Mouse (Mus musculus) heart, embryonic 10.5 days (tissue): ENCODE results near the gene Dlx2. TPM values are rescaled to one million over a fixed set of nuclear protein-coding genes. Genes with fewer than 3 reads are reported as not detected.

Source experiments
- DNase-seq: peaks from one replicate; pipeline ENCODE4 v3.0.0-alpha.2; 2017; ENCODE audit warnings: low spot score
- H3K27ac ChIP-seq: fragments of 300-500 bp; sonication (generic); 2 replicates; pipeline ENCODE4 v1.5.1; 2016; ENCODE audit warnings: mild to moderate bottlenecking
- H3K27me3 ChIP-seq: fragments of 300-500 bp; sonication (generic); 2 replicates; pipeline ENCODE4 v1.6.1; 2016; ENCODE audit warnings: mild to moderate bottlenecking; ENCODE audit not compliant: poor library complexity, insufficient read depth, severe bottlenecking
- H3K36me3 ChIP-seq: fragments of 300-500 bp; sonication (generic); 2 replicates; pipeline ENCODE4 v1.6.1; 2016; ENCODE audit warnings: mild to moderate bottlenecking, moderate library complexity
- H3K4me1 ChIP-seq: fragments of 300-500 bp; sonication (generic); 2 replicates; pipeline ENCODE4 v1.6.1; 2016; ENCODE audit warnings: mild to moderate bottlenecking
- H3K4me3 ChIP-seq: fragments of 300-500 bp; sonication (generic); 2 replicates; pipeline ENCODE4 v1.5.1; 2016; ENCODE audit warnings: mild to moderate bottlenecking, moderate library complexity
- H3K9me3 ChIP-seq: fragments of 300-500 bp; sonication (generic); 2 replicates; pipeline ENCODE4 v1.6.1; 2016; ENCODE audit warnings: mild to moderate bottlenecking, moderate library complexity
- WGBS: fragments of 180-500 bp; shearing (Covaris S2); methylation state at CpG from one replicate; pipeline ENCODE4 v1.1.7; 2016; 5-methylcytosine and 5-hydroxymethylcytosine counted together
- polyA plus RNA-seq: library from polyadenylated mRNA; unstranded; fragments of >200 nt; fragmentation: Nextera tagmentation; extraction: Ambion mirVana; gene quantifications from 2 replicates; pipeline ENCODE4 v1.2.1, GENCODE M21; 2016

Dlx2 gene
- polyA plus RNA-seq, 1 experiment from 2014 or later = 3.9 TPM

- H3K27ac ChIP-seq = 0 out of 2 replicates have a peak overlapping the region, but pooled peaks have one; percentile 42
- H3K27me3 ChIP-seq = peaks cover 100% of the 10 kb centered on the region
- H3K4me3 ChIP-seq = peak overlapping the region; percentile 37
- WGBS = under 1% methylated on average over 43 of the region's 43 CpGs
- no peaks in the 10 kb centered on the region for H3K9me3 ChIP-seq
- DNase-seq = no peak
- H3K4me1 ChIP-seq = peaks cover 36% of the 10 kb centered on the region
- H3K36me3 ChIP-seq = no peaks in the 10 kb centered on the region
These were observed 14.3 kb downstream of the Dlx2 start for GRCm38 (mm10) chr2:71531990-71532970.

- Histone ChIP-seq H3K27ac (no peak overlapping the region), H3K9me3 (no peaks in the 10 kb centered on the region), H3K36me3 (no peaks in the 10 kb centered on the region), H3K27me3 (peaks cover 100% of the 10 kb centered on the region), H3K4me3 (peak overlapping the region; percentile 62), H3K4me1 (peaks cover 39% of the 10 kb centered on the region)
- WGBS = 2% methylated on average over 12 of the region's 12 CpGs
- DNase-seq = no peak
These were observed 15.4 kb downstream of the Dlx2 start for GRCm38 (mm10) chr2:71531124-71531590.

GRCm38 (mm10) chr2:71530391-71531123 lies 16.0 kb downstream of the Dlx2 start:
- no peaks in the 10 kb centered on the region for H3K9me3 ChIP-seq
- peak overlapping the region; percentile 62 for H3K4me3 ChIP-seq
- peaks cover 39% of the 10 kb centered on the region for H3K4me1 ChIP-seq
- H3K36me3 ChIP-seq = no peaks in the 10 kb centered on the region
- peak overlapping the region; percentile 60; the same call in 1 of the 2 replicates for H3K27ac ChIP-seq
- DNase-seq = no peak
- H3K27me3 ChIP-seq = peaks cover 100% of the 10 kb centered on the region
- under 1% methylated on average over 34 of the region's 34 CpGs for WGBS

- peak overlapping the region; percentile 60; the same call in 1 of the 2 replicates for H3K27ac ChIP-seq
- under 1% methylated on average over 60 of the region's 60 CpGs for WGBS
- no peaks in the 10 kb centered on the region for H3K36me3 ChIP-seq
These were observed 16.8 kb downstream of the Dlx2 start for GRCm38 (mm10) chr2:71529511-71530351.

GRCm38 (mm10) chr2:71528714-71529510 lies 17.6 kb downstream of the Dlx2 start:
- peak; percentile 80 for DNase-seq
- H3K36me3 ChIP-seq = no peaks in the 10 kb centered on the region
- peak overlapping the region; percentile 62 for H3K4me3 ChIP-seq
- WGBS = under 1% methylated on average over 57 of the region's 57 CpGs
- H3K9me3 ChIP-seq = no peaks in the 10 kb centered on the region
- H3K27ac ChIP-seq = peak overlapping the region; percentile 49
- H3K27me3 ChIP-seq = peaks cover 100% of the 10 kb centered on the region
- H3K4me1 ChIP-seq = peaks cover 35% of the 10 kb centered on the region

More at GRCm38 (mm10) chr2:71529511-71530351, 16.8 kb downstream of the Dlx2 start:
- peak; percentile 92 for DNase-seq
- H3K9me3 ChIP-seq = no peaks in the 10 kb centered on the region
- peaks cover 100% of the 10 kb centered on the region for H3K27me3 ChIP-seq
- H3K4me1 ChIP-seq = peaks cover 39% of the 10 kb centered on the region
- H3K4me3 ChIP-seq = peak overlapping the region; percentile 62

- no peak for DNase-seq
- Histone ChIP-seq H3K27me3 (peaks cover 100% of the 10 kb centered on the region), H3K27ac (peak within 1 kb of the TSS; percentile 49), H3K4me3 (peak within 1 kb of the TSS; percentile 62), H3K4me1 (peaks cover 42% of the 10 kb centered on the region), H3K9me3 (no peaks in the 10 kb centered on the region), H3K36me3 (no peaks in the 10 kb centered on the region)
- WGBS = 2% methylated on average over 26 of the region's 26 CpGs
These were observed 18.4 kb downstream of the Dlx2 start, which contains the start of gene Dlx1 for GRCm38 (mm10) chr2:71528014-71528713. Gene Dlx1, plus strand, starts transcription at chr2:71528113.

GRCm38 (mm10) chr2:71527323-71528013 lies 19.1 kb downstream of the Dlx2 start:
- 2% methylated on average over 24 of the region's 24 CpGs for WGBS
- H3K4me1 ChIP-seq = peaks cover 42% of the 10 kb centered on the region
- H3K27me3 ChIP-seq = peaks cover 100% of the 10 kb centered on the region
- peak; percentile 76 for DNase-seq
- H3K9me3 ChIP-seq = no peaks in the 10 kb centered on the region
- H3K36me3 ChIP-seq = no peaks in the 10 kb centered on the region
- no peak overlapping the region for H3K27ac ChIP-seq
- H3K4me3 ChIP-seq = no peak overlapping the region; the same call in 1 of the 2 replicates

GRCm38 (mm10) chr2:71526595-71527322 lies 19.8 kb downstream of the Dlx2 start:
- H3K36me3 ChIP-seq = no peaks in the 10 kb centered on the region
- WGBS = 2% methylated on average over 10 of the region's 10 CpGs
- H3K4me1 ChIP-seq = peaks cover 36% of the 10 kb centered on the region
- no peak for DNase-seq
- no peaks in the 10 kb centered on the region for H3K9me3 ChIP-seq
- peaks cover 98% of the 10 kb centered on the region for H3K27me3 ChIP-seq
- no peak overlapping the region for H3K27ac ChIP-seq
- no peak overlapping the region for H3K4me3 ChIP-seq

- peaks cover 97% of the 10 kb centered on the region for H3K27me3 ChIP-seq
- 28% methylated on average over 13 of the region's 13 CpGs for WGBS
- peaks cover 24% of the 10 kb centered on the region for H3K4me1 ChIP-seq
- no peaks in the 10 kb centered on the region for H3K36me3 ChIP-seq
- no peak for DNase-seq
- no peaks in the 10 kb centered on the region for H3K9me3 ChIP-seq
- no peak overlapping the region for H3K27ac ChIP-seq
- H3K4me3 ChIP-seq = no peak overlapping the region
These were observed 21.8 kb downstream of the Dlx2 start for GRCm38 (mm10) chr2:71524763-71525162.

GRCm38 (mm10) chr2:71523431-71523830 lies 23.1 kb downstream of the Dlx2 start:
- H3K9me3 ChIP-seq = no peaks in the 10 kb centered on the region
- H3K27ac ChIP-seq = no peak overlapping the region
- no peak overlapping the region for H3K4me3 ChIP-seq
- H3K4me1 ChIP-seq = peaks cover 13% of the 10 kb centered on the region
- DNase-seq = no peak
- 21% methylated on average over 4 of the region's 4 CpGs for WGBS
- H3K36me3 ChIP-seq = no peaks in the 10 kb centered on the region
- peaks cover 86% of the 10 kb centered on the region for H3K27me3 ChIP-seq
